Mouse (Mus musculus) MEL (cell line): ENCODE measurements around the gene Lonrf2. TPM values are rescaled to one million over a fixed set of nuclear protein-coding genes. Genes with fewer than 3 reads are reported as not detected.

Experiments
- DNase-seq: peaks from one replicate; pipeline ENCODE4 v3.0.0; 2011; ENCODE audit warnings: low read depth, low spot score
- H3K27ac ChIP-seq: 2 replicates; pipeline ENCODE4 v1.5.1; 2012; ENCODE audit warnings: low read depth, mild to moderate bottlenecking, control low read depth, low read length, moderate library complexity; ENCODE audit not compliant: control insufficient read depth
- H3K27me3 ChIP-seq, 2 experiments: fragments of 150-350 bp in 1 of 2; sonication (generic) in 1 of 2; 2 replicates each; pipeline ENCODE4 v1.6.1; 2012; ENCODE audit warnings: low read length in 2 of 2, mild to moderate bottlenecking in 2 of 2, improper control_type of control experiment in 1 of 2, moderate library complexity in 1 of 2; ENCODE audit not compliant: insufficient read depth in 2 of 2, control insufficient read depth in 1 of 2
- H3K36me3 ChIP-seq, 2 experiments: 2 replicates each; pipeline ENCODE4 v1.6.1; 2012 to 2014; ENCODE audit warnings: low read length in 2 of 2, improper control_type of control experiment in 1 of 2, inconsistent platforms in 1 of 2, mild to moderate bottlenecking in 1 of 2; ENCODE audit not compliant: insufficient read depth in 2 of 2, control insufficient read depth in 1 of 2
- H3K4me1 ChIP-seq, 2 experiments: fragments of 150-350 bp in 1 of 2; sonication (generic) in 1 of 2; 2 replicates each; pipeline ENCODE4 v1.6.1; 2012; ENCODE audit warnings: low read length in 2 of 2, improper control_type of control experiment in 1 of 2, mild to moderate bottlenecking in 1 of 2; ENCODE audit not compliant: insufficient read depth in 2 of 2, control insufficient read depth in 1 of 2
- H3K4me3 ChIP-seq, 2 experiments: fragments of 150-350 bp in 1 of 2; sonication (generic) in 1 of 2; 2 replicates each; pipeline ENCODE4 v1.5.1; 2012; ENCODE audit warnings: low read depth in 2 of 2, low read length in 2 of 2, mild to moderate bottlenecking in 2 of 2, moderate library complexity in 2 of 2, control low read depth in 1 of 2, improper control_type of control experiment in 1 of 2; ENCODE audit not compliant: control insufficient read depth in 1 of 2, insufficient read depth in 1 of 2
- H3K79me2 ChIP-seq: 2 replicates; pipeline ENCODE4 v1.6.1; 2012; ENCODE audit warnings: mild to moderate bottlenecking, low read length, moderate library complexity; ENCODE audit not compliant: control insufficient read depth, poor library complexity, insufficient read depth
- H3K9ac ChIP-seq: 2 replicates; pipeline ENCODE4 v1.6.1; 2012; ENCODE audit warnings: low read depth, mild to moderate bottlenecking, control low read depth, low read length, moderate library complexity; ENCODE audit not compliant: control insufficient read depth, poor library complexity, severe bottlenecking
- H3K9me3 ChIP-seq: fragments of 150-350 bp; sonication (generic); replicated peaks from 2 replicates; pipeline ENCODE4 v1.6.1; 2012; ENCODE audit warnings: mild to moderate bottlenecking, low read length, improper control_type of control experiment, moderate library complexity; ENCODE audit not compliant: insufficient read depth
- BHLHE40 ChIP-seq: IDR thresholded peaks from 2 replicates; pipeline ENCODE4 v1.6.1; 2012; ENCODE audit warnings: low read depth, mild to moderate bottlenecking, inconsistent platforms, low read length, improper control_type of control experiment, borderline replicate concordance
- CHD1 ChIP-seq: IDR thresholded peaks from 2 replicates; pipeline ENCODE4 v1.6.1; 2012; ENCODE audit warnings: low read depth, mild to moderate bottlenecking, inconsistent platforms, low read length, improper control_type of control experiment
- CHD2 ChIP-seq: IDR thresholded peaks from 2 replicates; pipeline ENCODE4 v1.6.1; 2011; ENCODE audit warnings: low read length, improper control_type of control experiment
- CTCF ChIP-seq, 3 experiments: IDR thresholded peaks in 2 of 3; conservative IDR thresholded peaks in 1 of 3; 2 replicates each; pipeline ENCODE4 v1.5.1; 2011 to 2012; ENCODE audit warnings: low read length in 3 of 3, low read depth in 2 of 3, mild to moderate bottlenecking in 2 of 3, improper control_type of control experiment in 1 of 3, inconsistent platforms in 1 of 3, mixed read lengths in 1 of 3, moderate library complexity in 1 of 3; ENCODE audit not compliant: control insufficient read depth in 1 of 3, insufficient read depth in 1 of 3, poor library complexity in 1 of 3, severe bottlenecking in 1 of 3
- ELF1 ChIP-seq: IDR thresholded peaks from 2 replicates; pipeline ENCODE4 v1.6.1; 2014; ENCODE audit warnings: low read depth, mild to moderate bottlenecking, inconsistent platforms, low read length, improper control_type of control experiment, moderate library complexity
- EP300 ChIP-seq, 2 experiments: IDR thresholded peaks; 2 replicates each; pipeline ENCODE4 v1.6.1; 2011; ENCODE audit warnings: improper control_type of control experiment in 2 of 2, low read length in 2 of 2, low read depth in 1 of 2, mild to moderate bottlenecking in 1 of 2
- ETS1 ChIP-seq: IDR thresholded peaks from 2 replicates; pipeline ENCODE4 v1.6.1; 2012; ENCODE audit warnings: low read depth, mild to moderate bottlenecking, inconsistent platforms, low read length, improper control_type of control experiment, moderate library complexity
- JUND ChIP-seq: IDR thresholded peaks from 2 replicates; pipeline ENCODE4 v1.6.1; 2011; ENCODE audit warnings: low read depth, mild to moderate bottlenecking, improper control_type of control experiment, low read length
- MAFK ChIP-seq: IDR thresholded peaks from 2 replicates; pipeline ENCODE4 v1.6.1; 2011; ENCODE audit warnings: low read depth, mild to moderate bottlenecking, low read length, improper control_type of control experiment, borderline replicate concordance
- MAX ChIP-seq: IDR thresholded peaks from 2 replicates; pipeline ENCODE4 v1.6.1; 2011; ENCODE audit warnings: low read length, improper control_type of control experiment
- MAZ ChIP-seq: IDR thresholded peaks from 2 replicates; pipeline ENCODE4 v1.6.1; 2012; ENCODE audit warnings: low read depth, mild to moderate bottlenecking, inconsistent platforms, low read length, improper control_type of control experiment
- MEF2A ChIP-seq: IDR thresholded peaks from 2 replicates; pipeline ENCODE4 v1.6.1; 2014; ENCODE audit warnings: low read depth, mild to moderate bottlenecking, inconsistent platforms, low read length, improper control_type of control experiment; ENCODE audit not compliant: poor library complexity, insufficient replicate concordance, severe bottlenecking; ENCODE audit errors: extremely low read depth
- MXI1 ChIP-seq: IDR thresholded peaks from 2 replicates; pipeline ENCODE4 v1.6.1; 2011; ENCODE audit warnings: mild to moderate bottlenecking, low read depth, low read length, improper control_type of control experiment
- MYC ChIP-seq: IDR thresholded peaks from 2 replicates; pipeline ENCODE4 v1.6.1; 2011; ENCODE audit warnings: low read depth, mild to moderate bottlenecking, low read length, improper control_type of control experiment, moderate library complexity
- NRF1 ChIP-seq: IDR thresholded peaks from 2 replicates; pipeline ENCODE4 v1.6.1; 2014; ENCODE audit warnings: low read depth, mild to moderate bottlenecking, inconsistent platforms, low read length, improper control_type of control experiment, moderate library complexity; ENCODE audit not compliant: poor library complexity, insufficient read depth, severe bottlenecking
- POLR2AphosphoS2 ChIP-seq: IDR thresholded peaks from 2 replicates; pipeline ENCODE4 v1.6.1; 2011; ENCODE audit warnings: low read length, improper control_type of control experiment
- POLR2AphosphoS5 ChIP-seq: IDR thresholded peaks from 2 replicates; pipeline ENCODE4 v1.6.1; 2012; ENCODE audit warnings: low read depth, borderline replicate concordance, mild to moderate bottlenecking, inconsistent platforms, low read length, moderate library complexity, mixed read lengths
- SIN3A ChIP-seq: IDR thresholded peaks from 2 replicates; pipeline ENCODE4 v1.6.1; 2012; ENCODE audit warnings: low read length, improper control_type of control experiment, inconsistent platforms
- SMC3 ChIP-seq: IDR thresholded peaks from 2 replicates; pipeline ENCODE4 v1.6.1; 2011; ENCODE audit warnings: low read depth, low read length, improper control_type of control experiment
- TAL1 ChIP-seq: IDR thresholded peaks from 2 replicates; pipeline ENCODE4 v1.6.1; 2012; ENCODE audit warnings: mild to moderate bottlenecking, inconsistent platforms, low read length, moderate library complexity, mixed read lengths
- TCF12 ChIP-seq: IDR thresholded peaks from 2 replicates; pipeline ENCODE4 v1.6.1; 2014; ENCODE audit warnings: low read depth, mild to moderate bottlenecking, inconsistent platforms, low read length, improper control_type of control experiment, moderate library complexity
- USF1 ChIP-seq: IDR thresholded peaks from 2 replicates; pipeline ENCODE4 v1.6.1; 2014; ENCODE audit warnings: low read depth, mild to moderate bottlenecking, inconsistent platforms, low read length, improper control_type of control experiment, moderate library complexity
- USF2 ChIP-seq, 2 experiments: IDR thresholded peaks; 2 replicates each; pipeline ENCODE4 v1.6.1; 2011 to 2012; ENCODE audit warnings: improper control_type of control experiment in 2 of 2, low read length in 2 of 2, borderline replicate concordance in 1 of 2, inconsistent platforms in 1 of 2, low read depth in 1 of 2, mild to moderate bottlenecking in 1 of 2; ENCODE audit not compliant: insufficient read depth in 1 of 2
- ZC3H11A ChIP-seq: IDR thresholded peaks from 2 replicates; pipeline ENCODE4 v1.6.1; 2012; ENCODE audit warnings: low read depth, mild to moderate bottlenecking, inconsistent platforms, low read length, improper control_type of control experiment
- ZKSCAN1 ChIP-seq: IDR thresholded peaks from 2 replicates; pipeline ENCODE4 v1.6.1; 2012; ENCODE audit warnings: low read depth, mild to moderate bottlenecking, inconsistent platforms, low read length, improper control_type of control experiment, moderate library complexity
- ZNF384 ChIP-seq: IDR thresholded peaks from 2 replicates; pipeline ENCODE4 v1.6.1; 2012; ENCODE audit warnings: low read depth, mild to moderate bottlenecking, inconsistent platforms, low read length, improper control_type of control experiment
- polyA plus RNA-seq, 2 experiments: library from polyadenylated mRNA; stranded (reverse) in 1 of 2; unstranded in 1 of 2; fragments of >175 nt in 1 of 2; fragments of >200 nt in 1 of 2; gene quantifications; 2 replicates each; pipeline versions ENCODE4 v1.2.1 to v1.2.4; 2012; ENCODE audit warnings: low replicate concordance in 2 of 2, low read depth in 1 of 2; ENCODE audit not compliant: insufficient read length in 2 of 2, insufficient read depth in 1 of 2, missing spikeins in 1 of 2
- total RNA-seq: library from RNA; depleted of rRNA; stranded (reverse); fragments of 300-350 nt; gene quantifications from 2 replicates; pipeline ENCODE4 v1.2.3, GENCODE M21; 2012

Lonrf2 gene
- total and polyA plus RNA-seq, 3 experiments: not detected

GRCm38 (mm10) chr1:38847975-38848374 is 11.5 kb upstream of the Lonrf2 start:
- no peak overlapping the region for H3K27ac ChIP-seq
- TF ChIP-seq ZNF384 (no peak), USF1 (peak; percentile 67; the same call in 1 of the 2 replicates), ELF1 (no peak)
- H3K9ac ChIP-seq: no peak overlapping the region
- no peak for DNase-seq
- H3K4me1 ChIP-seq: peaks cover 33 to 38% of the 10 kb centered on the region in 2 experiments
- no peaks in the 10 kb centered on the region for H3K9me3 ChIP-seq
- no peaks in the 10 kb centered on the region for H3K27me3 ChIP-seq
- H3K4me3 ChIP-seq: no peak overlapping the region
- H3K79me2 ChIP-seq: no peaks in the 10 kb centered on the region
- H3K36me3 ChIP-seq: peaks cover 0 to 31% of the 10 kb centered on the region in 2 experiments; a peak in 2 of 4 replicates

GRCm38 (mm10) chr1:38843275-38843674 is 6.8 kb upstream of the Lonrf2 start:
- no peak for DNase-seq
- H3K36me3 ChIP-seq: peaks cover 0 to 2% of the 10 kb centered on the region in 2 experiments; a peak in 2 of 4 replicates
- no peak overlapping the region for H3K9ac ChIP-seq
- peaks cover 10 to 13% of the 10 kb centered on the region in 2 experiments for H3K4me1 ChIP-seq
- H3K79me2 ChIP-seq: no peaks in the 10 kb centered on the region
- H3K9me3 ChIP-seq: no peaks in the 10 kb centered on the region
- no peak overlapping the region for H3K27ac ChIP-seq
- no peaks in the 10 kb centered on the region for H3K27me3 ChIP-seq
- no peak for TF ChIP-seq CHD1
- no peak for TF ChIP-seq TAL1
- TF ChIP-seq ZC3H11A: no peak
- no peak for TF ChIP-seq JUND
- no peak for TF ChIP-seq MEF2A
- no peak for TF ChIP-seq SIN3A
- no peak for TF ChIP-seq MXI1
- no peak for TF ChIP-seq BHLHE40
- TF ChIP-seq ELF1: no peak
- TF ChIP-seq CHD2: no peak
- no peak for TF ChIP-seq TCF12
- TF ChIP-seq MYC: no peak
- no peak for TF ChIP-seq MAZ
- TF ChIP-seq EP300 (IDR thresholded peaks at IDR 0.05; ENCODE audit: low read depth in 1 of 2, low read length in 2 of 2): no peak
- no peak overlapping the region for H3K4me3 ChIP-seq

- no peaks in the 10 kb centered on the region for H3K9me3 ChIP-seq
- no peaks in the 10 kb centered on the region for H3K27me3 ChIP-seq
- H3K36me3 ChIP-seq: no peaks in the 10 kb centered on the region; a peak in 1 of 4 replicates
- H3K4me1 ChIP-seq: peaks cover 9 to 10% of the 10 kb centered on the region in 2 experiments
- H3K4me3 ChIP-seq: no peak overlapping the region
- no peaks in the 10 kb centered on the region for H3K79me2 ChIP-seq
- no peak overlapping the region for H3K27ac ChIP-seq
- no peak overlapping the region for H3K9ac ChIP-seq
- no peak for DNase-seq
- TF ChIP-seq ELF1 (no peak), CTCF (IDR thresholded peaks at IDR 0.05 in 2 of 3, conservative IDR thresholded peaks at IDR 0.05 in 1 of 3; ENCODE audit: control insufficient read depth in 1 of 3, insufficient read depth in 1 of 3, low read depth in 2 of 3, low read length in 3 of 3, poor library complexity in 1 of 3, severe bottlenecking in 1 of 3) (no peak), SIN3A (no peak), CHD1 (no peak), ZKSCAN1 (no peak), USF2 (IDR thresholded peaks at IDR 0.05; ENCODE audit: borderline replicate concordance in 1 of 2, insufficient read depth in 1 of 2, low read depth in 1 of 2, low read length in 2 of 2) (no peak), MAFK (no peak), TAL1 (no peak), POLR2AphosphoS5 (no peak), MEF2A (no peak), SMC3 (no peak), POLR2AphosphoS2 (no peak), NRF1 (no peak), ETS1 (no peak), MAX (no peak)
Measured at GRCm38 (mm10) chr1:38842861-38843260, 6.3 kb upstream of the Lonrf2 start.
